Comparison of ENCODE assay signal across 13 mouse cellular contexts in the genomic region with DNA sequence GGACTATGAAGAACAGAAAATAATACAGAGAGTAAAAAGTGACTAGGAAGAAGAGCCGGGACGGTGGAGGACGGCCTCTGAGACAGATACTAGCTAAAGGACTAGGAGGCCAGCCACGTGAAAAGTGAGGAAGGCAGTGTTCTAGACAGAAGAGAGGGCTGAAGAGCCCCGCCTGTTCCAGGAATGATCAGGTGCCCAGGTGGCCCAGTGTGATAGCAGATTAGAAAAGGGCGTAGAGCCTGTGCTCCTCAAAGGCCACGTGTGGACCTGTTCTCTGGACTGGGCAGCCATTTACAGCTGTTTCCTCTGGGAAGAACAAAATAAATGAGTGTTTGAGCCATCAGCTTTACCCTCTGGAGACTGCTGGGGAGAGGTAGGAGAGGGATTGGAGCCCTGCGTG. TPM values are rescaled to one million over a fixed set of nuclear protein-coding genes. Genes with fewer than 3 reads are reported as not detected.
DNase-seq lines count a peak whose midpoint lies in the region; ATAC-seq and TF ChIP-seq lines count a peak whose summit lies in the region.
"Had no signal": no experiment of that assay in that cellular context is flagged by ENCODE, and none has a peak within 500 bp of the region (broad histone marks: within the 10 kb centered on the region; RNA-seq: fewer than 3 reads in every experiment).

No protein-coding gene starts in this region.

- H3K4me1 ChIP-seq in ES-E14 (ENCODE audit: control insufficient read depth in 2 of 2, insufficient read depth in 2 of 2, low read length in 2 of 2, poor library complexity in 1 of 2) (peaks cover 0 to 4% of the 10 kb centered on the region in 2 experiments; a peak in 1 of 4 replicates), MEL (ENCODE audit: control insufficient read depth in 1 of 2, insufficient read depth in 2 of 2, low read length in 2 of 2) (peaks cover 13 to 25% of the 10 kb centered on the region in 2 experiments)
- no peaks in the 10 kb centered on the region for H3K4me1 ChIP-seq in intestine, embryonic 16.5 days (ENCODE audit: control insufficient read depth, insufficient read depth, low read length)
- H3K4me1 ChIP-seq: heart, embryonic 15.5 days had no signal

- no peaks in the 10 kb centered on the region for H3K27me3 ChIP-seq in MEL (ENCODE audit: control insufficient read depth in 1 of 2, insufficient read depth in 2 of 2, low read length in 2 of 2)
- no peaks in the 10 kb centered on the region for H3K27me3 ChIP-seq in intestine, embryonic 16.5 days (replicated peaks; ENCODE audit: control insufficient read depth, insufficient read depth, low read length)
- H3K27me3 ChIP-seq: CH12.LX; heart, embryonic 15.5 days had no signal

- H3K79me2 ChIP-seq in MEL (ENCODE audit: control insufficient read depth, insufficient read depth, low read length, poor library complexity): no peaks in the 10 kb centered on the region

- no peak for TF ChIP-seq POLR2A in MEL (IDR thresholded peaks at IDR 0.05; ENCODE audit: control insufficient read depth in 1 of 2, insufficient read depth in 1 of 2, low read depth in 1 of 2, low read length in 2 of 2, poor library complexity in 1 of 2)

- peak; percentile 91 for ATAC-seq in intestine, embryonic 16.5 days

- peak; percentile 56 to 84 for TF ChIP-seq EP300 in MEL (IDR thresholded peaks at IDR 0.05; ENCODE audit: low read depth in 1 of 2, low read length in 2 of 2)

- H3K36me3 ChIP-seq in ES-E14 (ENCODE audit: control insufficient read depth, insufficient read depth, low read length, poor library complexity, severe bottlenecking): no peaks in the 10 kb centered on the region
- peaks cover 0 to 37% of the 10 kb centered on the region in 2 experiments; a peak in 2 of 4 replicates for H3K36me3 ChIP-seq in MEL (ENCODE audit: control insufficient read depth in 1 of 2, insufficient read depth in 2 of 2, low read length in 2 of 2)
- no peaks in the 10 kb centered on the region for H3K36me3 ChIP-seq in intestine, embryonic 16.5 days (ENCODE audit: control insufficient read depth, insufficient read depth, low read length)
- H3K36me3 ChIP-seq: heart, embryonic 15.5 days had no signal

- in situ Hi-C loops in ES-E14 (cut with MboI; ENCODE audit: low sequenced_read_pairs in 2 of 2, unreplicated experiment in 2 of 2): no loop called here

- no peak for TF ChIP-seq RAD21 in MEL (IDR thresholded peaks at IDR 0.05; ENCODE audit: low read depth, low read length)

- WGBS in intestine, embryonic 16.5 days: 60% methylated on average over 8 of the region's 8 CpGs

- DNase-seq in ES-E14 (ENCODE audit: low read depth, low spot score): no peak
- peak; percentile 71 for DNase-seq in MEL (ENCODE audit: low read depth, low spot score)
- peak; percentile 56 to 87 for DNase-seq in spleen, postnatal 10 days (ENCODE audit: low spot score in 2 of 2)
- no peak for DNase-seq in cerebellum, adult 9-10 months
- DNase-seq in left cerebral cortex, adult 2 months (ENCODE audit: extremely low spot score in 1 of 2, low spot score in 2 of 2): no peak
- no peak for DNase-seq in gastrocnemius, postnatal 4 days (ENCODE audit: low spot score in 2 of 2)
- DNase-seq: cerebellum, postnatal 36 days; kidney, postnatal 10 days; layer of hippocampus, postnatal 36 days had no signal

- TF ChIP-seq CTCF in MEL (IDR thresholded peaks at IDR 0.05 in 2 of 3, conservative IDR thresholded peaks at IDR 0.05 in 1 of 3; ENCODE audit: control insufficient read depth in 1 of 3, insufficient read depth in 1 of 3, low read depth in 2 of 3, low read length in 3 of 3, poor library complexity in 1 of 3, severe bottlenecking in 1 of 3): no peak
- TF ChIP-seq CTCF in left cerebral cortex, adult 2 months (IDR thresholded peaks at IDR 0.05): no peak

- H3K27ac ChIP-seq in ES-E14 (ENCODE audit: insufficient read depth, low read depth, low read length, poor library complexity, severe bottlenecking) (no peak overlapping the region), MEL (ENCODE audit: control insufficient read depth, low read depth, low read length) (no peak overlapping the region)
- no peak overlapping the region for H3K27ac ChIP-seq in intestine, embryonic 16.5 days (ENCODE audit: low read length)
- no peak overlapping the region for H3K27ac ChIP-seq in left cerebral cortex, adult 2 months
- H3K27ac ChIP-seq: heart, embryonic 15.5 days; hindbrain, embryonic 14.5 days had no signal

- no peak overlapping the region for H3K4me2 ChIP-seq in intestine, embryonic 16.5 days (ENCODE audit: low read depth, low read length)
- H3K4me2 ChIP-seq: heart, embryonic 15.5 days; hindbrain, embryonic 14.5 days had no signal

- intact Hi-C loops in left cerebral cortex, adult 2 months (cut with DNase I): no loop called here

- no peaks in the 10 kb centered on the region for H3K9me3 ChIP-seq in ES-E14 (ENCODE audit: control insufficient read depth, insufficient read depth, low read depth, low read length)
- no peaks in the 10 kb centered on the region for H3K9me3 ChIP-seq in MEL (replicated peaks; ENCODE audit: insufficient read depth, low read length)
- no peaks in the 10 kb centered on the region for H3K9me3 ChIP-seq in intestine, embryonic 16.5 days (ENCODE audit: control insufficient read depth, low read length)
- H3K9me3 ChIP-seq: heart, embryonic 15.5 days had no signal

- H3K4me3 ChIP-seq in ES-E14 (ENCODE audit: insufficient read depth in 1 of 2, low read depth in 1 of 2, low read length in 2 of 2, poor library complexity in 1 of 2, severe bottlenecking in 1 of 2) (no peak overlapping the region), MEL (ENCODE audit: control insufficient read depth in 1 of 2, insufficient read depth in 1 of 2, low read depth in 2 of 2, low read length in 2 of 2) (no peak overlapping the region; a peak in 1 of 4 replicates)
- H3K4me3 ChIP-seq in intestine, embryonic 16.5 days (ENCODE audit: low read length): no peak overlapping the region
- H3K4me3 ChIP-seq in left cerebral cortex, adult 2 months: no peak overlapping the region
- H3K4me3 ChIP-seq: heart, embryonic 15.5 days had no signal

- H3K9ac ChIP-seq in ES-E14 (ENCODE audit: insufficient read depth, low read depth, low read length, poor library complexity, severe bottlenecking): peak overlapping the region; percentile 45; the same call in 1 of the 2 replicates
- no peak overlapping the region; the same call in 1 of the 2 replicates for H3K9ac ChIP-seq in MEL (ENCODE audit: control insufficient read depth, low read depth, low read length, poor library complexity, severe bottlenecking)
- H3K9ac ChIP-seq in intestine, embryonic 16.5 days (ENCODE audit: low read depth, low read length): no peak overlapping the region
- H3K9ac ChIP-seq: heart, embryonic 15.5 days; hindbrain, embryonic 14.5 days had no signal

TF ChIP-seq in ES-E14, 5 proteins besides CTCF, POLR2A, EP300 and RAD21:
- no peak for TF ChIP-seq ZC3H11A (IDR thresholded peaks at IDR 0.05; ENCODE audit: borderline replicate concordance, low read depth, low read length)
- no peak for TF ChIP-seq MAFK (IDR thresholded peaks at IDR 0.05; ENCODE audit: insufficient read depth, low read depth, low read length)
- TF ChIP-seq CHD2 (IDR thresholded peaks at IDR 0.05; ENCODE audit: low read depth, low read length): no peak
- no peak for TF ChIP-seq ZNF384 (IDR thresholded peaks at IDR 0.05; ENCODE audit: low read depth, low read length)
- TF ChIP-seq HCFC1 (IDR thresholded peaks at IDR 0.05; ENCODE audit: borderline replicate concordance, insufficient read depth, low read length): no peak

TF ChIP-seq in MEL, 35 proteins besides CTCF, POLR2A, EP300 and RAD21:
- peak; percentile 55 for TF ChIP-seq MAX (IDR thresholded peaks at IDR 0.05; ENCODE audit: low read length)
- peak; percentile 90 for TF ChIP-seq TAL1 (IDR thresholded peaks at IDR 0.05; ENCODE audit: low read length)
- peak; percentile 79 for TF ChIP-seq TCF12 (IDR thresholded peaks at IDR 0.05; ENCODE audit: low read depth, low read length)
- TF ChIP-seq USF1 (IDR thresholded peaks at IDR 0.05; ENCODE audit: low read depth, low read length): peak; percentile 63; the same call in 1 of the 2 replicates
- peak; percentile 65 for TF ChIP-seq ETS1 (IDR thresholded peaks at IDR 0.05; ENCODE audit: low read depth, low read length)
- TF ChIP-seq SIN3A (IDR thresholded peaks at IDR 0.05; ENCODE audit: low read length): peak; percentile 26; the same call in 1 of the 2 replicates
- TF ChIP-seq GABPA (IDR thresholded peaks at IDR 0.05; ENCODE audit: low read depth, low read length): no peak
- no peak for TF ChIP-seq CHD2 (IDR thresholded peaks at IDR 0.05; ENCODE audit: low read length)
- TF ChIP-seq ELF1 (IDR thresholded peaks at IDR 0.05; ENCODE audit: low read depth, low read length): no peak
- TF ChIP-seq MYC (IDR thresholded peaks at IDR 0.05; ENCODE audit: low read depth, low read length): peak; percentile 85
- TF ChIP-seq MXI1 (IDR thresholded peaks at IDR 0.05; ENCODE audit: low read depth, low read length): peak; percentile 89; the same call in 1 of the 2 replicates
- peak; percentile 67 for TF ChIP-seq GATA1 (IDR thresholded peaks at IDR 0.05; ENCODE audit: low read depth, low read length)
- TF ChIP-seq BHLHE40 (IDR thresholded peaks at IDR 0.05; ENCODE audit: borderline replicate concordance, low read depth, low read length): peak; percentile 59; the same call in 1 of the 2 replicates
- no peak for TF ChIP-seq JUND (IDR thresholded peaks at IDR 0.05; ENCODE audit: low read depth, low read length)

RNA-seq across cellular contexts. Expression of a gene that starts 49.8 kb away (rescaled TPM):
- 29.5 and 37.0 TPM in 2 replicates for total RNA-seq in ES-E14 (2012; rRNA removed)
- total RNA-seq in MEL (2012; rRNA removed): 8.0 and 8.2 TPM in 2 replicates
- 10 to 100 TPM in 1 of 2 experiments, 1 to 10 TPM in 1; 7.8 to 13.9 TPM for polyA plus RNA-seq in MEL (2012; ENCODE audit: insufficient read depth in 1 of 2, insufficient read length in 2 of 2, low read depth in 1 of 2, low replicate concordance in 2 of 2, missing spikeins in 1 of 2)
- polyA plus RNA-seq in intestine, embryonic 16.5 days (2015; fragmentation: Nextera tagmentation; extraction: Ambion mirVana): 18.0 and 18.2 TPM in 2 replicates
- total RNA-seq in left cerebral cortex, adult 2 months (2021): 100 to 1,000 TPM; 118 to 120 TPM
- 10 to 100 TPM; 80.8 to 81.1 TPM for total RNA-seq in gastrocnemius, postnatal 4 days (2021)

Comparison
In these comparisons a context has a peak if more than half of its experiments do, and no peak if none do; other contexts are left out.
1. DNase-seq: peak in MEL (single experiment) and spleen, postnatal 10 days (2 of 2); none in ES-E14 (single experiment), cerebellum, adult 9-10 months (single experiment), left cerebral cortex, adult 2 months (0 of 2) and gastrocnemius, postnatal 4 days (0 of 2).